Mouse (Mus musculus) cerebellum, adult 8-10 months (tissue): ENCODE data around the gene Col9a3.

ENCODE experiments used
- DNase-seq: peaks from one replicate; pipeline ENCODE4 v3.0.0; 2022

Col9a3 gene

GRCm38 (mm10) chr2:180597490-180597889 lies at the start of gene Col9a3:
Col9a3 (plus strand) TSS chr2:180597790.
- no peak for DNase-seq

- no peak for DNase-seq
Observed at GRCm38 (mm10) chr2:180552340-180552739, 45.2 kb upstream of the Col9a3 start.

DNA sequence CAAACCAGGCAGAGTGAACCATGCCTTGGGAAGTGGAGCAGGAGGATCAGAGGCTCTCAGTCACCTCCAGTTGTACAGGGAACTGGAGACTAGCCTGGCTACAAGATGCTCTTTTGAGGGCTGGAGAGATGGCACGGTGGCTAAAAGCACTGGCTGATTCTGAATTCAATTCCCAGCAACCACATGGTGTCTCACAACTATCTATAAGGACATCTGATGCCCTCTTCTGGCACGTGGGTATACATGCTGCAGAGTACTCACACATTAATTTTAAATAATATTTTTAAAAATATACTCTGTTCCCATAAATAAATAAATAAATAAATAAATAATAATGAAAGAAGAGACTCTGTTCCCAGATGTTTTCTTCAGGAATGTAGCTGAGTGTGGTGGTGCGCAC lies 42.4 kb upstream of the Col9a3 start:
- no peak for DNase-seq

DNA sequence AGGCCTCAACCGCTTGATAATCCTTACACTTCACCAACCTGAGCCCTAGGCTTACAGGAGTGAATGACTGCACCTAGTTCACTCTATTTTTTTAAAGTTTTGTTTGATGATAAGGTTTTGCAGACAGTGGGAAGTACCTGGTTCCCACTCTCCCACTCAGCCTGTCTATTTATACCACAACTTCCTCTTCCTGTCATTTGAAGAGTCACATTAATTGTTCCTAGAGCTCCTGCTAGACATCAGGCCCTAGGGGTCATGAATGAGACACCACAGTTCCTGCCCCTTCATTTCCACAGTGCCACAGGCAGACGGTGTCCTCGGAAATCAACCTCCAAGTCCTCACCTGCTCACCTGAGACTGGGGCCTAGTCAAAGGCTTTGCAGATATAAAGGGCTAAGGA lies 41.1 kb upstream of the Col9a3 start:
- DNase-seq, result no peak

GRCm38 (mm10) chr2:180560245-180560644 lies 37.3 kb upstream of the Col9a3 start:
- DNase-seq, result no peak

GRCm38 (mm10) chr2:180562146-180562545 lies 35.4 kb upstream of the Col9a3 start:
- DNase-seq, result no peak

GRCm38 (mm10) chr2:180563296-180563695 lies 34.3 kb upstream of the Col9a3 start:
- DNase-seq, result no peak

- no peak for DNase-seq
Observed at GRCm38 (mm10) chr2:180563841-180564240, 33.7 kb upstream of the Col9a3 start.

DNA sequence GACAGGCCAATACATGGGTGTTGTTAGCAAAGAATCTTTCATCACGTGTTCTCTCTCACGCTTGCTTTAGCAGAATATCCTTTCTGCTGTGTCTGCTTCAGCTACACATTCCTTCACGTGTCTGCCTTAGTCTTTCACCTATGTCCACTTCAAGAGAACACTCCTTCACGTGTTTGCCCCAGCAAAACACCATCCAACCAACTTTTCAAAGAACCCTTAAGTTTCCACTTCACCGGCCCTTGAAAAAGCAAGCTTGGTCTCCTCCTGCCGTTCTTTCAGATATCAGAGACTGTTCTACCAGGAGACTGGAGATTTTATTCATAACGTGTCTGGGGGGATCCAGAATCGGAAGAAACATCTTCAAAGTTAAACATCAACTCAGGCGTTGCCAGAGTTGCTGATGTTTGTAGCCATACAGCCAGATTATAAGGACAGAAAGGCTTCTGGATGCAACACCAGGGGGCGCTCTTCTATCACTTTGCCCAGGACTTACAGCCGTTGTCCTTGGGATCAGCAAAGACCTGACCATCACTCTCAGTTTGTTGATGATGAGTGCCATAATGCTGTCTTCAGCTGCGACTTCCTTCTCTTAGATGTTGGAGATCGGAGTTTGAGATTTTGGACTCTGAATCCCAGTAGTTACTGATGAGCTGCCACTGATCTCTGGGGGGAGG lies 31.2 kb upstream of the Col9a3 start:
- peak; percentile 55 for DNase-seq

- DNase-seq, result no peak
Observed at GRCm38 (mm10) chr2:180569028-180569643, 28.5 kb upstream of the Col9a3 start.

GRCm38 (mm10) chr2:180576482-180576881 lies 21.1 kb upstream of the Col9a3 start:
- no peak for DNase-seq

DNA sequence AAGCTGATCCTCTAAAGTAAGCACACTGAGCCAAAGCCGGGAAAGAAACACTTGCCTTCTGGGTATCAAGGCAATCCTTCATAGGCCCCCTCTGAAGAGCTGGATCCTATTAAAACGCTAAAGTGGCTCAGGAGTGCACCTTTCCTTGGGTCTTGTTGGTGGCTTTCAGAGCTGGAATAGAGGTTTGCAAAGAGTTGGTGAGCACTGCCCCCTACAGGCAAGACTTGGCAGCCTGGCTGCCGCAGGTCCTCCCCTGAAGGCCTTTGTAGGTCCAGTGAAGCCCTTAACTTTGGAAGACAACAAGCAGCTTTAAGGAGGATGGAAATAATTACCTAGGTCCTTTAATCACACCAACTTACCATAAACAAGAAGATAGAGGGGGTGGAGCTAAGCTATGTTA lies 18.9 kb upstream of the Col9a3 start:
- DNase-seq, result peak; percentile 67

DNA sequence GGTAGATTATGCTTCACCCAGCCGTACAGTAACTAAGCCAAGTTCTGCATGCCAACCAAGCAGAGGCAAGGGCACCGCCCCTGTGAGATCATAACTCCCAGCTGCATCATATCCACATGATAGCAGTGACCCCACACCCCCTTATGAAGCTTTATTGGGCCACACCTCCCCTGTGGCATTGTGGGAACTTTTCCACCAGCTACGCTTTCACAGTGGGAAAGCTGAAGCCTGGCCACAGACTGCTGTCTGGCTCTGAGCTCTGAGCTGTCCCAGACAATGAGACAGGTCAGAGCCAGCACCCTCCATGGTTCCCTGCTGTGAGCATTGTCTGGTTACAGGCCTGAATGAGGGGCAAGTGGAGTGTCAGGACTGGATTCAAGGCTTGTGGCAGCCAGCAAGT lies 16.6 kb upstream of the Col9a3 start, which contains the start of gene Mrgbp:
Gene Mrgbp, plus strand, starts transcription at position 303 of the 400 bp plus-strand sequence.
- no peak for DNase-seq

- peak; percentile 99 for DNase-seq
Observed at GRCm38 (mm10) chr2:180582481-180583153, 15.0 kb upstream of the Col9a3 start.

- no peak for DNase-seq
Observed at GRCm38 (mm10) chr2:180583154-180583507, 14.5 kb upstream of the Col9a3 start.

DNA sequence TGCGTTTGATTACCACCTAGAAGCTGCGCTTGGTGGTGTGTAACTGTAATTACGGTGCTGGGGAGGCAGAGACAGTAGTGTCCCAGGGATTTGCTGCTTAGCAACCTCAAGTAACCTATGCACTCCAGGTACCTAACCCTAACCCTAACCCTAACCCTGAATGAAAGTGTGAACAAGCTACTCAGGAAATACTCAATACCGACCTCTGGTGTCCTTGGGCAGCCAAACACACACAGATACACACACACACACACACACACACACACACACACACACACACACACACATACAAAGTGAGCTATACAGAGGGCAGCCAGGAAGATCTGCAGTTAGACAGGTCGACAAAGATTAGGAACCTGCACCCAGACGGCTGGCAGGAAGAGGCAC lies 8.9 kb upstream of the Col9a3 start:
- DNase-seq, result no peak

DNA sequence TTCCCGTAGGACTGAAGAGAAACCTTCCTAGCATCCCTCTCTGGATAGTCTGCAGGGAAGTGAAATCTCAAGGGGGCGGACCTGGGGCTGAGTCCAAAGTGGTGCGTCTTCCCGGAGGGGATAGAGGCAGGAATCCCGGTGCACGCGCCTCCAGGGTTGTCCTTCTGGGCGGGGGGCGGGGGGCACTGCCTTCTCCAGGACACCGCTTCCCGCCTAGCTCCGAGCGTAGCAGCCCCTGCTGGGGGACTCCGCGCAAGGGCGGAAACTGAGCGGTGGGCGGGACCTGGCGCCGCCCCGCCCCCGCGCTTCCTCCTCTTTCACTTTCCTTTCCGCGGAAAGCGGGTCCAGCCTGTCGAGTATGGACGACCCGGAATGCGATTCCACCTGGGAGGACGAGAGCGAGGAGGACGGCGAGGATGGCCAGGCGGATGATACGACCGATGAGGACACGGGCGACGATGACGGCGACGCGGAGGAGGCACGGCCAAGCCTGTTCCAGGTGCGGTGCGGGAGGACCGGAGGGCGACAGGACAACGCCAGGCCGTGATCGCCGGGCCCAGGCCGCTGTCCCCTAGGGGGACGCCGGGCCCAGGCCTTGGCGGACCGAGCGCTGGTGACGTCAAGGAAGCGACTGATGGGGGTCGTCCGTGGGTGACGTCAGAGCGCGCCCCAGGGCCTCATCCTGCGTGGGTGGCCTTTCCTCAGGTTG lies 8.3 kb upstream of the Col9a3 start, which contains the start of gene Ogfr:
Gene Ogfr, plus strand, starts transcription at position 123 of the 709 bp plus-strand sequence.
- peak; percentile 76 for DNase-seq

- no peak for DNase-seq
Observed at GRCm38 (mm10) chr2:180598157-180598705, 641 bp downstream of the Col9a3 start.

DNA sequence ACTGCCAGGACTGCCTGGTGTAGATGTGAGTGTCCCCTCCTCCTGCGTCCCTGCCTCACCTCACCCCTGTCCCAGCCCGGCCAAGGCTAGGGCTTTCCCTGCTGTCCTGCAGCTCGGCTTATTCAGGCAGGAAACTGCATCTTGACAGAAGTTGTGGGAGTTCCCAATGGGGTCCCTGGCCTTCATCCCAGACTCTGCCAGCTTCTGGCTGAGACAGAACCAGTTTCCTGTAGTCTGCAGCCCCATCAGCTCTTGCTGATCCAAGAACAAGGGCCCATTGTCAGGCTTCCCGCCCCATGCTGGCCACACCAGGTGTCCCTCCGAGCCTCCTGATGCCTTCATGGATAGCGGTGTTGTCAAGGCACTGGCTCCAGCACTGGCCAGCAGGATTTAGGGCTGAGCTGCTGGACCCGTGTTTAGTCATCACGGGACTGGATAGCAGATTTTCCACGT lies 3.0 kb downstream of the Col9a3 start:
- peak; percentile 54 for DNase-seq

DNA sequence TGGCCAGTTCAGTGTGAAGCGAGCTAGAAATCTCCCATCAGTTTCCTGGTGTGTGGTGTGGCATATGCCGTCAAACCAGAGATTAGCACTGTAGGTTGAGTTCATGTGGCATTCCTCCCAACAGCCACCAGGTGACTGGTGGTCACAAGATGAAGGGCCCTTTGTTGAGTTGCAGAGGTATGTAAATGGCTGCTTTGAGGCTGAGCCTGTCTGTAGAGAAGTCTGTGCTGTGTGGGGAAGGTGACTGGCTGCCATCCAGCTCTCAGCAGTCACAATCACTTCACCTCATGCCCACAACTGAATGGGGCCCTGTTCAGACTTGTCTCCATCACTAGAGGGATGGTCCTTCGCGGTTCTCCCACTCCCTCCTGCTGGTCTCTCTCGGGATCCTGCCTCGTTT lies 7.2 kb downstream of the Col9a3 start:
- no peak for DNase-seq

DNA sequence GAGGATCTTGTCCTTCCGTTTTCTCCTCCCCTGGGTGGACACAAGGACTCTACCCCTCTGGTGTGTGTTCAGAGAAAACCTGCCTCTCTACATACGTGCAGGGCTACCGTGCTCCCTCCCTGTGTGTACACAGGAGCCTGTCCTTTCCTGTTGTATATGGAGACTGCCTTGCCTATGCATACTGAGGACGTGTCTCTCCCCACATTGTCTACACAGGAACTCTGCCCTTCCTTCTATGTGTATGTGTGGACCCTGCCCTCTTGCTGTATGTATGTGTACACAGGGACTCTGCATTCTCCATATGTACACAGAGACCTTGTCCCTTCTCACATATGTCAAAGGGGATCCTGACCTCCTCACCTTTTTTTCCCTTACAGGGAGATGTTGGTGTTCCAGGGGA lies 12.7 kb downstream of the Col9a3 start:
- DNase-seq, result no peak

DNA sequence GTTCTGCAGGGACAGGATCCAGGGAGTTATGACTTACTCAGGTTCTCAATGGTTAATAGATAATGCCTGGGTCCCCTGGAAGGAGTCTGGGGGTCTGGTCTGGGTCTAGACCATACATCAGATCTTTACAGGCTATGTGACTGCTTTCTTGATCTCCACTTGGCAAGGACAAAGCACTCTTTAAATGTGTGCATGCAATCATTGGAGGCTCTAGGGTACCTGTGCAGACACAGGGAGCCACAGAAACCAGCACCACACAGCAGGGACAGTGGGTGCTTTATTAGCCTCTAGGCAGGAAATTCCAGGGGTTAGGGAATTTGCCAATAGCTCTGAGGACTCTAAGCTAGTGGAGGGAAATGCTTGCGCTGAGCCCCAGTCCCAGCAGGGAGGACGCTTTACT lies 14.3 kb downstream of the Col9a3 start:
- no peak for DNase-seq
